Mouse (Mus musculus): ENCODE results near the gene Mcrs1. TPM values are rescaled to one million over a fixed set of nuclear protein-coding genes. Genes with fewer than 3 reads are reported as not detected.

Gene Mcrs1
- polyA plus RNA-seq, 1 experiment from 2014 or later = 92.0 TPM

DNA sequence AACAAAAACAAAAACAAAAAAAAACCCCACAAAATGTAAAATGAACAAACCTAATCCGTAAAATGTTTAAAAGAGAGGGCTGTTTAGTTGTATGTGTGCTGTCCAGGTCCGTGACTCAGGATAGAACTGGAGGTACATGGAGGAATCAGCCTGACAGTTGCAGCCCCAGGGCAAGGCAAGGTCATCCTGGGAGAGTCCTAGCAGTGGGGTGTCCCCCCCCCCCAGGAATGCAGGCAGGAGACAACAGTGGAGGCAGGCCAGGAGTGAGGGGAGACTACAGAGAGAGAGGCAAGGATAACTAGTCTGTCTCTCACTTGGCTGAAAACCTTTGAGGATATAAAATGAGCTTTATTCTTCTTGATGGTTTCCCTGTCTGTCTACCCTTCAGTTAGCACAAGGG lies 12.6 kb upstream of the Mcrs1 start:
- H3K4me1 ChIP-seq (replicated peaks; ENCODE audit: control insufficient read depth, insufficient read depth, low read length) = no peaks in the 10 kb centered on the region
- no peak overlapping the region for H3K4me3 ChIP-seq (ENCODE audit: low read depth, low read length)
- H3K36me3 ChIP-seq (ENCODE audit: control insufficient read depth, insufficient read depth) = no peaks in the 10 kb centered on the region
- no peak overlapping the region for H3K4me2 ChIP-seq (replicated peaks; ENCODE audit: low read depth)
- 83% methylated on average over 2 of the region's 2 CpGs for WGBS
- no peaks in the 10 kb centered on the region for H3K27me3 ChIP-seq (replicated peaks; ENCODE audit: control insufficient read depth, insufficient read depth, low read length)
- H3K9ac ChIP-seq (ENCODE audit: low read depth, low read length) = no peak overlapping the region
- H3K9me3 ChIP-seq (ENCODE audit: control insufficient read depth) = no peaks in the 10 kb centered on the region
- no peak for ATAC-seq
- no peak overlapping the region for H3K27ac ChIP-seq (ENCODE audit: low read depth, low read length)
- TF ChIP-seq CTCF (IDR thresholded peaks at IDR 0.05; ENCODE audit: low read depth) = no peak

DNA sequence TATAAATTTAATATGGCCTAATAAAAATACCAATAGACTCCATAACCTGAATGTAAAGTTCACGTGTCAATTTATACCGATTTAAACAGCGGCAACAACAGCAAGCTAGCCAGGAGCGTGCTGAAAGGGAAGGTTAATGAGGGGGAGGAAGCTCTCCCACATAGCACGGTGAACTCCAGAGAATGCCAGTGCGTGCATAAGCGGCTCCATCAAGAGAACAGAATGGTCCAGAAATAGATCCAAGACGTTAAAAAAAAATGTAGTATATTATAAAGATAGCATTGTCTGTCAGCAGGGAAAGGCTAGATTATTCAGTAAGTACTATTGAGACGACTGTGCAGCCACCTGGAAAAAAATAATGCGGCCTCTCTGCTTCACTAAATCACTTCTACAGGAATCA lies 10.9 kb upstream of the Mcrs1 start:
- no peak for TF ChIP-seq CTCF (IDR thresholded peaks at IDR 0.05; ENCODE audit: low read depth)
- Histone ChIP-seq H3K9me3 (ENCODE audit: control insufficient read depth) (no peaks in the 10 kb centered on the region), H3K9ac (ENCODE audit: low read depth, low read length) (no peak overlapping the region), H3K4me3 (ENCODE audit: low read depth, low read length) (no peak overlapping the region), H3K27ac (ENCODE audit: low read depth, low read length) (no peak overlapping the region), H3K36me3 (ENCODE audit: control insufficient read depth, insufficient read depth) (no peaks in the 10 kb centered on the region), H3K27me3 (replicated peaks; ENCODE audit: control insufficient read depth, insufficient read depth, low read length) (no peaks in the 10 kb centered on the region), H3K4me2 (replicated peaks; ENCODE audit: low read depth) (no peak overlapping the region), H3K4me1 (replicated peaks; ENCODE audit: control insufficient read depth, insufficient read depth, low read length) (no peaks in the 10 kb centered on the region)
- WGBS = 46% methylated on average over 10 of the region's 10 CpGs
- no peak for ATAC-seq

GRCm38 (mm10) chr15:99259730-99260252 lies 8.0 kb upstream of the Mcrs1 start:
- peak; percentile 50 for ATAC-seq
- no peak overlapping the region for H3K9ac ChIP-seq (ENCODE audit: low read depth, low read length)
- 2% methylated on average over 10 of the region's 10 CpGs for WGBS

DNA sequence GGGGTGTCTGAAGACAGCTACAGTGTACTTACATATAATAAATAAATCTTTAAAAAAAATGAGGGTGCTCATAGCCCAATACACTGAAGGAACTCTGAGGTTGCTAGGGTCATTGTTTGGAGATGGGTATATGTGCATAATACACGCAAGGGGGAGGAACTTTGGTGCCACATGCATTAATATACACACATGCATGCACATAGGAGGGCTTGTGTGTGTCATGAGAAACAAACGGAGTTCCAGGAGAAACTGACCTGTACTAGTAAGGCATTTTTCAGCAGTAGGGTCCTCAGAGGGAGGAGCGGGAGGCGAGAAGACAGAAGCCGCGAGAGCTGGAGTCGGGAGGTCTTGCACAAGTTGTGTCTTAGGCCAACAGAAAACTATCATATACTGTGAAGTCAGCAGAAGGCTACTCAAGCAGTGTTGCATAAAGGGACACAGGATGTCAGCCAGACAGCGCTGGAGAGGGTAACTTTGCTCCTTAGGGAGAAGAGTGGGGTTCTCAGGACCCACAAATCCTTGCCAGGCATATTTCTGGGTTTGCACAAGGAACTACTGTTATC lies 7.5 kb upstream of the Mcrs1 start:
- no peak for TF ChIP-seq CTCF (IDR thresholded peaks at IDR 0.05; ENCODE audit: low read depth)
- ATAC-seq = peak; percentile 37; the same call in 1 of the 2 replicates
- peak overlapping the region; percentile 50 for H3K4me2 ChIP-seq (replicated peaks; ENCODE audit: low read depth)
- no peak overlapping the region for H3K4me3 ChIP-seq (ENCODE audit: low read depth, low read length)
- no peaks in the 10 kb centered on the region for H3K36me3 ChIP-seq (ENCODE audit: control insufficient read depth, insufficient read depth)
- H3K9ac ChIP-seq (ENCODE audit: low read depth, low read length) = no peak overlapping the region
- WGBS = 53% methylated on average over 8 of the region's 8 CpGs
- no peaks in the 10 kb centered on the region for H3K9me3 ChIP-seq (ENCODE audit: control insufficient read depth)
- no peak overlapping the region for H3K27ac ChIP-seq (ENCODE audit: low read depth, low read length)
- 0 out of 2 replicates have a peak, but pooled peaks cover 4% of the 10 kb centered on the region for H3K4me1 ChIP-seq (replicated peaks; ENCODE audit: control insufficient read depth, insufficient read depth, low read length)
- no peaks in the 10 kb centered on the region for H3K27me3 ChIP-seq (replicated peaks; ENCODE audit: control insufficient read depth, insufficient read depth, low read length)

More at GRCm38 (mm10) chr15:99259730-99260252, 8.0 kb upstream of the Mcrs1 start:
- no peaks in the 10 kb centered on the region for H3K36me3 ChIP-seq (ENCODE audit: control insufficient read depth, insufficient read depth)
- H3K27ac ChIP-seq (ENCODE audit: low read depth, low read length) = peak overlapping the region; percentile 21; the same call in 1 of the 2 replicates
- peak overlapping the region; percentile 54 for H3K4me2 ChIP-seq (replicated peaks; ENCODE audit: low read depth)
- TF ChIP-seq CTCF (IDR thresholded peaks at IDR 0.05; ENCODE audit: low read depth) = no peak
- peak overlapping the region; percentile 15; the same call in 1 of the 2 replicates for H3K4me3 ChIP-seq (ENCODE audit: low read depth, low read length)
- no peaks in the 10 kb centered on the region for H3K27me3 ChIP-seq (replicated peaks; ENCODE audit: control insufficient read depth, insufficient read depth, low read length)
- H3K4me1 ChIP-seq (replicated peaks; ENCODE audit: control insufficient read depth, insufficient read depth, low read length) = 0 out of 2 replicates have a peak, but pooled peaks cover under 1% of the 10 kb centered on the region
- H3K9me3 ChIP-seq (ENCODE audit: control insufficient read depth) = no peaks in the 10 kb centered on the region

GRCm38 (mm10) chr15:99255241-99255749 lies 3.5 kb upstream of the Mcrs1 start:
- H3K4me3 ChIP-seq (ENCODE audit: low read depth, low read length) = no peak overlapping the region
- H3K36me3 ChIP-seq (ENCODE audit: control insufficient read depth, insufficient read depth) = no peaks in the 10 kb centered on the region
- no peaks in the 10 kb centered on the region for H3K27me3 ChIP-seq (replicated peaks; ENCODE audit: control insufficient read depth, insufficient read depth, low read length)
- no peaks in the 10 kb centered on the region for H3K9me3 ChIP-seq (ENCODE audit: control insufficient read depth)
- no peak for ATAC-seq
- H3K27ac ChIP-seq (ENCODE audit: low read depth, low read length) = no peak overlapping the region
- no peak overlapping the region for H3K9ac ChIP-seq (ENCODE audit: low read depth, low read length)
- no peak for TF ChIP-seq CTCF (IDR thresholded peaks at IDR 0.05; ENCODE audit: low read depth)
- 0 out of 2 replicates have a peak, but pooled peaks cover 7% of the 10 kb centered on the region for H3K4me1 ChIP-seq (replicated peaks; ENCODE audit: control insufficient read depth, insufficient read depth, low read length)
- 85% methylated on average over 6 of the region's 6 CpGs for WGBS
- H3K4me2 ChIP-seq (replicated peaks; ENCODE audit: low read depth) = no peak overlapping the region

DNA sequence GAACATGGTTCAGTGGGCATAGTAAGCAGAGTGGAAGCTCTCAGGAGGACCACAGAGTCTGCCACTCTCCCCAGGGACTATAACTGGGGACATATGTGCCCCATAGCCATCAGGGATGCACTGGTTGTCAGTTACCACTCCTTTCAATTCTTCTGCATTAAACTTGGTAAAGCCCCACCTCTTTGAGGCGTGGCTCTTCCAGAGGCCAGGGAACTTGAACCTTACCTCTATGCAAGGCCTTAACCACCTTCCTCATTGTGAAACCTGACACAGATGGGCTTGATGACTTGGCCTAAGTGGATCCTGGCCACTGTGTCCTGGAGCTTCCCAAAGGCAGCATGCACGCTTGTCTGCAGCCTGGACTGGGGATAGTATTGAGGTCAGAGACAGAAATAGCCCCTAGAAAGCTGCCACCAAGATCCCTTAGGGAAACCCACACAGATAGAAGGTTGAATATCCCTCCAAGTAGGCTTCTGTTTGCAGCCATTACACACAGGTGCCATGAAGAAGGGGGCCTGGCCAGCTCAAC lies 2.8 kb upstream of the Mcrs1 start:
- Histone ChIP-seq H3K27me3 (replicated peaks; ENCODE audit: control insufficient read depth, insufficient read depth, low read length) (no peaks in the 10 kb centered on the region), H3K9ac (ENCODE audit: low read depth, low read length) (no peak overlapping the region), H3K27ac (ENCODE audit: low read depth, low read length) (no peak overlapping the region; the same call in 1 of the 2 replicates), H3K4me2 (replicated peaks; ENCODE audit: low read depth) (no peak overlapping the region), H3K4me1 (replicated peaks; ENCODE audit: control insufficient read depth, insufficient read depth, low read length) (0 out of 2 replicates have a peak, but pooled peaks cover 7% of the 10 kb centered on the region), H3K4me3 (ENCODE audit: low read depth, low read length) (no peak overlapping the region), H3K9me3 (ENCODE audit: control insufficient read depth) (no peaks in the 10 kb centered on the region), H3K36me3 (ENCODE audit: control insufficient read depth, insufficient read depth) (peaks cover 2% of the 10 kb centered on the region; the same call in 1 of the 2 replicates)
- WGBS = 56% methylated on average over 2 of the region's 2 CpGs
- ATAC-seq = no peak
- no peak for TF ChIP-seq CTCF (IDR thresholded peaks at IDR 0.05; ENCODE audit: low read depth)
